Mouse (Mus musculus) neural tube, embryonic 13.5 days (tissue): ENCODE results near the gene Ugdh. TPM values are rescaled to one million over a fixed set of nuclear protein-coding genes. Genes with fewer than 3 reads are reported as not detected.

ENCODE experiments used
- ATAC-seq: fragments of 200-750 bp; cut with Nextera tagmentation; 2 replicates; pipeline ENCODE4 v1.8.0; 2017; ENCODE audit warnings: low read depth, mild to moderate bottlenecking, moderate TSS enrichment, moderate library complexity
- H3K27ac ChIP-seq: fragments of 300-500 bp; sonication (generic); replicated peaks from 2 replicates; pipeline ENCODE4 v1.5.1; 2015; ENCODE audit warnings: moderate library complexity, mild to moderate bottlenecking, inconsistent platforms
- H3K27me3 ChIP-seq: fragments of 300-500 bp; sonication (generic); 2 replicates; pipeline ENCODE4 v1.6.1; 2015; ENCODE audit warnings: mild to moderate bottlenecking, inconsistent platforms
- H3K36me3 ChIP-seq: fragments of 300-500 bp; sonication (generic); 2 replicates; pipeline ENCODE4 v1.6.1; 2015; ENCODE audit warnings: mild to moderate bottlenecking, inconsistent platforms
- H3K4me1 ChIP-seq: fragments of 300-500 bp; sonication (generic); replicated peaks from 2 replicates; pipeline ENCODE4 v1.6.1; 2015; ENCODE audit warnings: inconsistent platforms
- H3K4me2 ChIP-seq: fragments of 300-500 bp; sonication (generic); 2 replicates; pipeline ENCODE4 v1.6.1; 2015; ENCODE audit warnings: inconsistent platforms, mild to moderate bottlenecking, moderate library complexity
- H3K4me3 ChIP-seq: fragments of 300-500 bp; sonication (generic); 2 replicates; pipeline ENCODE4 v1.5.1; 2015; ENCODE audit warnings: mild to moderate bottlenecking, inconsistent platforms
- H3K9ac ChIP-seq: fragments of 300-500 bp; sonication (generic); 2 replicates; pipeline ENCODE4 v1.6.1; 2015; ENCODE audit warnings: moderate library complexity, mild to moderate bottlenecking, inconsistent platforms
- H3K9me3 ChIP-seq: fragments of 300-500 bp; sonication (generic); 2 replicates; pipeline ENCODE4 v1.6.1; 2016; ENCODE audit warnings: inconsistent platforms
- WGBS: fragments of 180-500 bp; shearing (Covaris S2); methylation state at CpG from one replicate; pipeline ENCODE4 v1.1.7; 2015; 5-methylcytosine and 5-hydroxymethylcytosine counted together
- polyA plus RNA-seq: library from polyadenylated mRNA; unstranded; fragments of >200 nt; fragmentation: Nextera tagmentation; extraction: Ambion mirVana; gene quantifications from 2 replicates; pipeline ENCODE4 v1.2.1, GENCODE M21; 2015

Ugdh gene
- polyA plus RNA-seq, 1 experiment from 2014 or later: 47.1 TPM

- Histone ChIP-seq H3K9ac (no peak overlapping the region), H3K4me2 (no peak overlapping the region), H3K9me3 (no peaks in the 10 kb centered on the region), H3K4me1 (peaks cover 21% of the 10 kb centered on the region), H3K27me3 (no peaks in the 10 kb centered on the region), H3K4me3 (no peak overlapping the region), H3K27ac (no peak overlapping the region), H3K36me3 (peaks cover 66% of the 10 kb centered on the region)
- 65% methylated on average over 2 of the region's 2 CpGs for WGBS
- ATAC-seq: no peak
These were observed 50.0 kb downstream of the Ugdh start for GRCm38 (mm10) chr5:65385704-65386103.

GRCm38 (mm10) chr5:65374746-65375145, 61.0 kb downstream of the Ugdh start:
- Histone ChIP-seq H3K36me3 (0 out of 2 replicates have a peak, but pooled peaks cover 7% of the 10 kb centered on the region), H3K4me2 (no peak overlapping the region), H3K9me3 (no peaks in the 10 kb centered on the region), H3K4me1 (no peaks in the 10 kb centered on the region), H3K4me3 (no peak overlapping the region), H3K9ac (no peak overlapping the region), H3K27me3 (no peaks in the 10 kb centered on the region), H3K27ac (no peak overlapping the region)
- WGBS: 87% methylated on average over 7 of the region's 7 CpGs
- no peak for ATAC-seq

GRCm38 (mm10) chr5:65371551-65371950, 64.2 kb downstream of the Ugdh start:
- Histone ChIP-seq H3K9me3 (no peaks in the 10 kb centered on the region), H3K36me3 (no peaks in the 10 kb centered on the region), H3K4me3 (no peak overlapping the region), H3K4me2 (no peak overlapping the region), H3K27ac (no peak overlapping the region), H3K4me1 (no peaks in the 10 kb centered on the region), H3K27me3 (no peaks in the 10 kb centered on the region), H3K9ac (no peak overlapping the region)
- 96% methylated on average over 7 of the region's 7 CpGs for WGBS
- no peak for ATAC-seq

GRCm38 (mm10) chr5:65367837-65368236, 67.9 kb downstream of the Ugdh start:
- H3K9ac ChIP-seq: no peak overlapping the region
- no peaks in the 10 kb centered on the region for H3K4me1 ChIP-seq
- H3K27ac ChIP-seq: no peak overlapping the region
- H3K4me2 ChIP-seq: no peak overlapping the region
- no peaks in the 10 kb centered on the region for H3K27me3 ChIP-seq
- WGBS: 89% methylated on average over 11 of the region's 11 CpGs
- H3K4me3 ChIP-seq: no peak overlapping the region
- no peaks in the 10 kb centered on the region for H3K9me3 ChIP-seq
- H3K36me3 ChIP-seq: no peaks in the 10 kb centered on the region
- ATAC-seq: no peak

Other genes starting within 250 kb of the Ugdh start
- gene Wdr19, start 236.3 kb downstream of the Ugdh start, polyA plus RNA-seq: 10.6 and 12.4 TPM in 2 replicates
- gene Rfc1, start 100.3 kb downstream of the Ugdh start, polyA plus RNA-seq: 37.6 and 47.2 TPM in 2 replicates
- gene Klb, start 87.6 kb downstream of the Ugdh start, polyA plus RNA-seq: 0.13 and 0.18 TPM in 2 replicates
- 632 and 651 TPM in 2 replicates for gene Rpl9, start 44.5 kb downstream of the Ugdh start, polyA plus RNA-seq
- 60.7 and 63.3 TPM in 2 replicates for gene Lias, start 44.5 kb downstream of the Ugdh start, polyA plus RNA-seq
- gene Gm43552, start 56.9 kb upstream of the Ugdh start, polyA plus RNA-seq: not detected in 2 replicates
- gene Smim14, start 101.2 kb upstream of the Ugdh start, polyA plus RNA-seq: 185 and 191 TPM in 2 replicates
- 204 and 218 TPM in 2 replicates for gene Ube2k, start 101.3 kb upstream of the Ugdh start, polyA plus RNA-seq